ENCODE assay signal across 13 mouse cellular contexts in the genomic region with DNA sequence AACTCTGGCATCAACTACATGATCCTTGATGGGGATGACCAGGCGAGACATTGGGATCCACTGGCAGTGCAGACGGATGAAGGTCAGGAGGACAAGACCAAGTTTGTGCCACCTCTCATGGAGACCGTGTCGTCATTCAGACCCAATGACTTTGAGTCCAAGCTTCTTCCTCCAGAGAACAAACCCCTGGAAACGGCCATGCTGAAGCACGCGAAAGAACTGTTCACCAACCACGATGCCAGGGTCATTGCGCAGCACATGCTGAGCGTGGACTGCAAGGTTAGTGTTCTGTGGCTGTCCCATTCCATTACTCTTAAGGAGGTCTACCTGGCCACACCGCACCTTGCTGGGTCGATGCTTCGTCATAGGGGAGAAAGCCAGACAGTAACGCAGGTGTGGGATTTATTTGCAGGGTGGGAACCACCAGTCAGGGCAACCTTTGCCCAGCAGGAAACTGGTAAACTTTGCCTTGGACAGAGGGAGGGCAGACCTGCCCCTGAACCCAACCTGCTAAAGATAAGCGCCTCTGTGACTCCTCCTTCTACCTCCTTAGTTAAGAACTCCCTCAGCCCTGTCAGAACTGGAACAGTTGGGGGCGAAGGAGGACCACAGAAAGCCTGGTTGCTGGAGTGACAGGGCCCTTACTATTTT.
DNase-seq lines count a peak whose midpoint lies in the region; ATAC-seq and TF ChIP-seq lines count a peak whose summit lies in the region.
"Had no signal": no experiment of that assay in that cellular context is flagged by ENCODE, and none has a peak within 500 bp of the region (broad histone marks: within the 10 kb centered on the region; RNA-seq: fewer than 3 reads in every experiment).

No protein-coding gene starts in this region.

- TF ChIP-seq EP300 in heart, adult 2 months (IDR thresholded peaks at IDR 0.05; ENCODE audit: insufficient read depth, low read depth, low read length), result no peak

- WGBS in kidney, postnatal 0 days, result 91% methylated on average over 16 of the region's 16 CpGs
- WGBS in liver, embryonic 15.5 days (ENCODE audit: insufficient replicate concordance), result 69% methylated on average over 16 of the region's 16 CpGs
- 97% methylated on average over 16 of the region's 16 CpGs for WGBS in midbrain, postnatal 0 days
- 90% methylated on average over 16 of the region's 16 CpGs for WGBS in heart, adult 2 months

- peaks cover 20% of the 10 kb centered on the region; the same call in 1 of the 2 replicates for H3K4me1 ChIP-seq in kidney, postnatal 0 days (replicated peaks; ENCODE audit: insufficient read depth, low read length)
- H3K4me1 ChIP-seq in liver, embryonic 15.5 days (replicated peaks), result peaks cover 34% of the 10 kb centered on the region
- peaks cover 5% of the 10 kb centered on the region; the same call in 1 of the 2 replicates for H3K4me1 ChIP-seq in midbrain, postnatal 0 days (ENCODE audit: insufficient read depth, low read length)
- H3K4me1 ChIP-seq in heart, adult 2 months (ENCODE audit: control insufficient read depth, insufficient read depth, low read length), result peaks cover 9% of the 10 kb centered on the region

- H3K36me3 ChIP-seq in kidney, postnatal 0 days (ENCODE audit: insufficient read depth, low read length), result no peaks in the 10 kb centered on the region
- no peaks in the 10 kb centered on the region for H3K36me3 ChIP-seq in liver, embryonic 15.5 days (replicated peaks)
- H3K36me3 ChIP-seq in midbrain, postnatal 0 days (ENCODE audit: insufficient read depth, low read length), result no peaks in the 10 kb centered on the region
- H3K36me3 ChIP-seq in heart, adult 2 months (ENCODE audit: control insufficient read depth, insufficient read depth, low read length), result no peaks in the 10 kb centered on the region
- H3K36me3 ChIP-seq: forebrain, embryonic 15.5 days; heart, embryonic 13.5 days had no signal

- intact Hi-C loops in heart, postnatal 14 days (cut with DNase I), result no loop called here
- intact Hi-C loops in heart, adult 2 months (cut with DNase I), result loop anchor here (10.0 kb wide), 1 partner anchor 272 kb away; no protein-coding TSS in a partner anchor

- TF ChIP-seq POLR2A in heart, adult 2 months (IDR thresholded peaks at IDR 0.05; ENCODE audit: insufficient read depth, low read depth, low read length), result no peak

- TF ChIP-seq CTCF in kidney, postnatal 0 days (IDR thresholded peaks at IDR 0.05; ENCODE audit: low read depth), result no peak
- no peak for TF ChIP-seq CTCF in midbrain, postnatal 0 days (IDR thresholded peaks at IDR 0.05)
- no peak for TF ChIP-seq CTCF in heart, adult 2 months (IDR thresholded peaks at IDR 0.05)

- H3K4me3 ChIP-seq in kidney, postnatal 0 days (replicated peaks; ENCODE audit: low read depth, low read length), result no peak overlapping the region
- no peak overlapping the region for H3K4me3 ChIP-seq in liver, embryonic 15.5 days (replicated peaks)
- no peak overlapping the region for H3K4me3 ChIP-seq in midbrain, postnatal 0 days (ENCODE audit: low read depth, low read length)
- no peak overlapping the region for H3K4me3 ChIP-seq in heart, adult 2 months
- H3K4me3 ChIP-seq: forebrain, embryonic 15.5 days; heart, embryonic 13.5 days had no signal

- no peaks in the 10 kb centered on the region for H3K9me3 ChIP-seq in kidney, postnatal 0 days (replicated peaks; ENCODE audit: low read length)
- no peaks in the 10 kb centered on the region for H3K9me3 ChIP-seq in liver, embryonic 15.5 days (replicated peaks)
- H3K9me3 ChIP-seq in midbrain, postnatal 0 days (ENCODE audit: low read length), result no peaks in the 10 kb centered on the region
- H3K9me3 ChIP-seq: forebrain, embryonic 15.5 days; heart, embryonic 13.5 days had no signal

- H3K4me2 ChIP-seq in kidney, postnatal 0 days (ENCODE audit: low read length), result peak overlapping the region; percentile 8; the same call in 1 of the 2 replicates
- H3K4me2 ChIP-seq in liver, embryonic 15.5 days, result 0 out of 2 replicates have a peak overlapping the region, but pooled peaks have one; percentile 20
- H3K4me2 ChIP-seq in midbrain, postnatal 0 days (ENCODE audit: low read depth, low read length, poor library complexity, severe bottlenecking), result no peak overlapping the region
- H3K4me2 ChIP-seq: forebrain, embryonic 15.5 days; heart, embryonic 13.5 days had no signal

- no peaks in the 10 kb centered on the region for H3K79me2 ChIP-seq in heart, adult 2 months (replicated peaks; ENCODE audit: control insufficient read depth, insufficient read depth, low read length)

- no peak for ATAC-seq in kidney, postnatal 0 days (replicated peaks; ENCODE audit: low FRiP score, low read depth)
- ATAC-seq in liver, embryonic 15.5 days (ENCODE audit: insufficient read depth), result no peak
- no peak for ATAC-seq in midbrain, postnatal 0 days (ENCODE audit: low FRiP score)
- ATAC-seq: forebrain, embryonic 15.5 days; midbrain, embryonic 16.5 days had no signal

- DNase-seq in urinary bladder, postnatal 36 days (ENCODE audit: low spot score in 2 of 2), result peak; percentile 36 to 48
- DNase-seq in urinary bladder, adult 2 months (ENCODE audit: low spot score), result no peak
- DNase-seq in kidney, postnatal 0 days (ENCODE audit: low spot score), result no peak
- DNase-seq in yolk sac, embryonic 10.5 days (ENCODE audit: low spot score), result peak; percentile 67
- DNase-seq in midbrain, postnatal 0 days (ENCODE audit: low spot score), result no peak
- DNase-seq in heart, postnatal 14 days, result no peak
- DNase-seq in heart, adult 2 months, result no peak
- DNase-seq: gastrocnemius, postnatal 10 days had no signal

- H3K9ac ChIP-seq in kidney, postnatal 0 days (ENCODE audit: low read depth, low read length), result no peak overlapping the region
- no peak overlapping the region for H3K9ac ChIP-seq in liver, embryonic 15.5 days
- H3K9ac ChIP-seq in midbrain, postnatal 0 days (replicated peaks; ENCODE audit: low read length, poor library complexity, severe bottlenecking), result no peak overlapping the region
- H3K9ac ChIP-seq in heart, adult 2 months (ENCODE audit: low read depth, low read length), result no peak overlapping the region
- H3K9ac ChIP-seq: forebrain, embryonic 15.5 days; heart, embryonic 13.5 days had no signal

- no peaks in the 10 kb centered on the region for H3K27me3 ChIP-seq in kidney, postnatal 0 days (ENCODE audit: insufficient read depth, low read length)
- no peaks in the 10 kb centered on the region for H3K27me3 ChIP-seq in liver, embryonic 15.5 days
- no peaks in the 10 kb centered on the region for H3K27me3 ChIP-seq in midbrain, postnatal 0 days (ENCODE audit: insufficient read depth, low read length)
- H3K27me3 ChIP-seq in heart, adult 2 months (ENCODE audit: control insufficient read depth, insufficient read depth, low read length), result no peaks in the 10 kb centered on the region
- H3K27me3 ChIP-seq: CH12.LX; forebrain, embryonic 15.5 days had no signal

- peak overlapping the region; percentile 89 for H3K27ac ChIP-seq in kidney, postnatal 0 days
- 0 out of 2 replicates have a peak overlapping the region, but pooled peaks have one; percentile 61 for H3K27ac ChIP-seq in liver, embryonic 15.5 days (replicated peaks)
- H3K27ac ChIP-seq in midbrain, postnatal 0 days (ENCODE audit: low read depth, low read length), result no peak overlapping the region
- no peak overlapping the region for H3K27ac ChIP-seq in heart, adult 2 months
- H3K27ac ChIP-seq: forebrain, embryonic 15.5 days; heart, embryonic 13.5 days had no signal

Comparison
In these comparisons a context has a peak if more than half of its experiments do, and no peak if none do; other contexts are left out.
1. DNase-seq: peak in urinary bladder, postnatal 36 days (2 of 2) and yolk sac, embryonic 10.5 days (single experiment); none in urinary bladder, adult 2 months (single experiment), kidney, postnatal 0 days (single experiment), midbrain, postnatal 0 days (single experiment), heart, postnatal 14 days (0 of 2) and heart, adult 2 months (0 of 2).
2. H3K27ac ChIP-seq: peak in kidney, postnatal 0 days (single experiment) and liver, embryonic 15.5 days (single experiment); none in midbrain, postnatal 0 days (single experiment) and heart, adult 2 months (single experiment).